Mouse (Mus musculus): ENCODE measurements around the gene 4930595D18Rik. TPM values are rescaled to one million over a fixed set of nuclear protein-coding genes. Genes with fewer than 3 reads are reported as not detected.

4930595D18Rik gene
- polyA plus RNA-seq, 1 experiment, result not detected

GRCm38 (mm10) chr12:111168891-111169290 is 15.4 kb downstream of the 4930595D18Rik start:
- TF ChIP-seq POLR2A (IDR thresholded peaks at IDR 0.05; ENCODE audit: low read depth, low read length), result no peak
- no peak for TF ChIP-seq CTCF (IDR thresholded peaks at IDR 0.05; ENCODE audit: borderline replicate concordance, insufficient read depth, low read length)
- 0 out of 2 replicates have a peak, but pooled peaks cover 4% of the 10 kb centered on the region for H3K4me1 ChIP-seq (ENCODE audit: control insufficient read depth, insufficient read depth, low read length)
- H3K27ac ChIP-seq (ENCODE audit: insufficient read depth, low read length), result no peak overlapping the region
- H3K4me3 ChIP-seq (ENCODE audit: insufficient read depth, low read length), result no peak overlapping the region

DNA sequence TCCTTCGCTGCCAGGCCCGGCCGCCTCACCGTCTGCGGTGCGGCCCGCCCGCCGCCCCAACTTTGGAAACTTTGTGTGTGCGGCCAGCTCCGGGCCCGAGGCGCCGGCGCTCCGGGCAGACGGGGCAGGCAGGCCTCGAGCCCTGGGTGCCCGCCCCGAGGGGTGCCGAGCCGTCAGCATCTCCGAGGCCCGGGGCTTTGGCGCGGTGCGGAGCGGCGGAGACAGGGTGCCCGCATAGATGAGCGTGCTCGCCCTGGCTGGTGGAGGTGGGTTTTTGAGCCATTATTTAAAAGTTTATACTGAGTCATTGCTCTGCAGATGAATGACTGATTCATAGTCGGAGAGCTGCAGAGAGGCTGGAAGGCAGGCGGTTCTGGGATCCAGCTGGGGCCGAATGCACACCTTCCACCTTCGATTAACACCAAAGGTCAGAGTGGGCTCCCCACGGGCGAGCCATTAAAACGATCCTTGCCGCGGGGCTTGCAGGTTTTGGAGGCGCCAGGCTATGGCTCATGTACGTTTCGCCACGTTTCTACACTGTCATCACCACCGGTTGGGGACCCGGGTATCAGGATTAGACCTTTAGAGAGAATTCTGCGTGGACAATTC is 17.5 kb downstream of the 4930595D18Rik start:
- peaks cover 6% of the 10 kb centered on the region; the same call in 1 of the 2 replicates for H3K4me1 ChIP-seq (ENCODE audit: control insufficient read depth, insufficient read depth, low read length)
- H3K4me3 ChIP-seq (ENCODE audit: insufficient read depth, low read length), result peak overlapping the region; percentile 79
- peak overlapping the region; percentile 65 for H3K27ac ChIP-seq (ENCODE audit: insufficient read depth, low read length)
- TF ChIP-seq POLR2A (IDR thresholded peaks at IDR 0.05; ENCODE audit: low read depth, low read length) (no peak), CTCF (IDR thresholded peaks at IDR 0.05; ENCODE audit: borderline replicate concordance, insufficient read depth, low read length) (no peak)

- Histone ChIP-seq H3K4me3 (ENCODE audit: insufficient read depth, low read length) (peak within 1 kb of the TSS; percentile 79), H3K4me1 (ENCODE audit: control insufficient read depth, insufficient read depth, low read length) (peaks cover 6% of the 10 kb centered on the region; the same call in 1 of the 2 replicates), H3K27ac (ENCODE audit: insufficient read depth, low read length) (peak within 1 kb of the TSS; percentile 65)
- TF ChIP-seq CTCF (IDR thresholded peaks at IDR 0.05; ENCODE audit: borderline replicate concordance, insufficient read depth, low read length) (no peak), POLR2A (IDR thresholded peaks at IDR 0.05; ENCODE audit: low read depth, low read length) (peak; percentile 42)
Observed at GRCm38 (mm10) chr12:111165831-111166591, 18.3 kb downstream of the 4930595D18Rik start, which contains the start of gene Traf3. Traf3 (plus strand) TSS chr12:111166370.

- Histone ChIP-seq H3K27ac (ENCODE audit: insufficient read depth, low read length) (peak overlapping the region; percentile 4; the same call in 1 of the 2 replicates), H3K4me3 (ENCODE audit: insufficient read depth, low read length) (no peak overlapping the region), H3K4me1 (ENCODE audit: control insufficient read depth, insufficient read depth, low read length) (peaks cover 6% of the 10 kb centered on the region; the same call in 1 of the 2 replicates)
- TF ChIP-seq CTCF (IDR thresholded peaks at IDR 0.05; ENCODE audit: borderline replicate concordance, insufficient read depth, low read length) (peak; percentile 41; the same call in 1 of the 2 replicates), POLR2A (IDR thresholded peaks at IDR 0.05; ENCODE audit: low read depth, low read length) (no peak)
Observed at GRCm38 (mm10) chr12:111165146-111165812, 19.0 kb downstream of the 4930595D18Rik start.

- no peak overlapping the region for H3K27ac ChIP-seq (ENCODE audit: insufficient read depth, low read length)
- H3K4me3 ChIP-seq (ENCODE audit: insufficient read depth, low read length), result 0 out of 2 replicates have a peak overlapping the region, but pooled peaks have one; percentile 1
- H3K4me1 ChIP-seq (ENCODE audit: control insufficient read depth, insufficient read depth, low read length), result peaks cover 6% of the 10 kb centered on the region; the same call in 1 of the 2 replicates
- no peak for TF ChIP-seq CTCF (IDR thresholded peaks at IDR 0.05; ENCODE audit: borderline replicate concordance, insufficient read depth, low read length)
- TF ChIP-seq POLR2A (IDR thresholded peaks at IDR 0.05; ENCODE audit: low read depth, low read length), result no peak
Observed at GRCm38 (mm10) chr12:111164310-111164751, 20.0 kb downstream of the 4930595D18Rik start.

- TF ChIP-seq CTCF (IDR thresholded peaks at IDR 0.05; ENCODE audit: borderline replicate concordance, insufficient read depth, low read length), result no peak
- TF ChIP-seq POLR2A (IDR thresholded peaks at IDR 0.05; ENCODE audit: low read depth, low read length), result no peak
- H3K4me1 ChIP-seq (ENCODE audit: control insufficient read depth, insufficient read depth, low read length), result peaks cover 2% of the 10 kb centered on the region; the same call in 1 of the 2 replicates
- no peak overlapping the region for H3K27ac ChIP-seq (ENCODE audit: insufficient read depth, low read length)
- no peak overlapping the region for H3K4me3 ChIP-seq (ENCODE audit: insufficient read depth, low read length)
Observed at GRCm38 (mm10) chr12:111162312-111163061, 21.8 kb downstream of the 4930595D18Rik start.

- no peak overlapping the region for H3K4me3 ChIP-seq (ENCODE audit: insufficient read depth, low read length)
- no peak overlapping the region for H3K27ac ChIP-seq (ENCODE audit: insufficient read depth, low read length)
- TF ChIP-seq POLR2A (IDR thresholded peaks at IDR 0.05; ENCODE audit: low read depth, low read length) (no peak), CTCF (IDR thresholded peaks at IDR 0.05; ENCODE audit: borderline replicate concordance, insufficient read depth, low read length) (no peak)
- H3K4me1 ChIP-seq (ENCODE audit: control insufficient read depth, insufficient read depth, low read length), result peaks cover 2% of the 10 kb centered on the region; the same call in 1 of the 2 replicates
Observed at GRCm38 (mm10) chr12:111161943-111162311, 22.4 kb downstream of the 4930595D18Rik start.

DNA sequence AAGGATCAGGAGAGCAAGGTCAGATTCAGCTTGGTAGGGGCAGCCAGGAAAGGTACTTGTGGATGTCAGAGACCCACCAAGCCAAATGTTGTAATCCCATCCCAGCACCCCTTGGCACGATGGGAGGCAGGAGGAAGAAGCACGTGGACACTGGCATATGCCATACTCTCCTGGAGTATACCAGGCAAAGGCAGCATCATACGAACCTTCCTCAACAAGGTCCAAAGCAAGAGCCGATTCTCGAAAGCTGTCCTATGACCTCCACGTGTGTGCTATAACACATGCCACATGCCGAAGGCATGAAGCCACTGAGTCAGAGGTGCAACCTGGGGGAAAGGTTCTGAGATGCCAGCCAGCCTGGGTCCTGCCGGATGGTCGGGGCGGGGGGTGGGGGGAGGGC is 23.4 kb downstream of the 4930595D18Rik start:
- no peak overlapping the region for H3K4me3 ChIP-seq (ENCODE audit: insufficient read depth, low read length)
- H3K27ac ChIP-seq (ENCODE audit: insufficient read depth, low read length), result no peak overlapping the region
- TF ChIP-seq POLR2A (IDR thresholded peaks at IDR 0.05; ENCODE audit: low read depth, low read length), result no peak
- TF ChIP-seq CTCF (IDR thresholded peaks at IDR 0.05; ENCODE audit: borderline replicate concordance, insufficient read depth, low read length), result no peak
- peaks cover 2% of the 10 kb centered on the region; the same call in 1 of the 2 replicates for H3K4me1 ChIP-seq (ENCODE audit: control insufficient read depth, insufficient read depth, low read length)

Measured in embryonic fibroblast, embryonic 13.5 days (primary cell).